ENCODE assay signal across 15 mouse cellular contexts in genomic region chr13:108836314-108836713, GRCm38 (mm10).
"Had no signal": no experiment of that assay in that cellular context is flagged by ENCODE, and none has a peak within 500 bp of the region (broad histone marks: within the 10 kb centered on the region; RNA-seq: fewer than 3 reads in every experiment).

No protein-coding gene starts in this region.

- ATAC-seq: liver, postnatal 0 days; lung, postnatal 0 days; midbrain, embryonic 15.5 days had no signal

- DNase-seq: kidney, adult 8-10 months; kidney, postnatal 10 days; kidney, postnatal 36 days; layer of hippocampus, postnatal 36 days; left cerebral cortex, postnatal 4 days; liver, postnatal 0 days; lung, embryonic 14.5 days; retina, postnatal 1 day; right cerebral cortex, postnatal 25 days; spleen, adult 18-20 months; thymus, adult 2 months; thymus, postnatal 14 days; thymus, postnatal 4 days had no signal
